Mouse (Mus musculus): ENCODE results near the gene Vav3. TPM values are rescaled to one million over a fixed set of nuclear protein-coding genes. Genes with fewer than 3 reads are reported as not detected.

Vav3 gene
- polyA plus RNA-seq, 1 experiment = 2.3 TPM

GRCm38 (mm10) chr3:109497074-109497473 is 156.6 kb downstream of the Vav3 start:
- no peaks in the 10 kb centered on the region for H3K4me1 ChIP-seq (ENCODE audit: control insufficient read depth, insufficient read depth, low read length)
- no peaks in the 10 kb centered on the region for H3K36me3 ChIP-seq (ENCODE audit: control insufficient read depth, insufficient read depth, low read length, poor library complexity, severe bottlenecking)
- no peak overlapping the region for H3K27ac ChIP-seq (ENCODE audit: insufficient read depth, low read length)
- H3K9me3 ChIP-seq (replicated peaks; ENCODE audit: control insufficient read depth, insufficient read depth, low read length, poor library complexity, severe bottlenecking) = no peaks in the 10 kb centered on the region
- TF ChIP-seq POLR2A (IDR thresholded peaks at IDR 0.05; ENCODE audit: insufficient read depth, low read length) (no peak), CTCF (IDR thresholded peaks at IDR 0.05; ENCODE audit: low read depth, low read length) (no peak), EP300 (IDR thresholded peaks at IDR 0.05; ENCODE audit: insufficient read depth, low read depth, low read length) (no peak)
- H3K27me3 ChIP-seq (ENCODE audit: control insufficient read depth, insufficient read depth, low read length, poor library complexity, severe bottlenecking) = no peaks in the 10 kb centered on the region; the same call in 1 of the 2 replicates
- no peak overlapping the region for H3K4me3 ChIP-seq (ENCODE audit: low read depth, low read length)
- H3K9ac ChIP-seq (ENCODE audit: low read depth, poor library complexity, severe bottlenecking) = no peak overlapping the region

GRCm38 (mm10) chr3:109499861-109500456 is 159.5 kb downstream of the Vav3 start:
- H3K36me3 ChIP-seq (ENCODE audit: control insufficient read depth, insufficient read depth, low read length, poor library complexity, severe bottlenecking) = no peaks in the 10 kb centered on the region
- no peak overlapping the region for H3K4me3 ChIP-seq (ENCODE audit: low read depth, low read length)
- no peak overlapping the region for H3K27ac ChIP-seq (ENCODE audit: insufficient read depth, low read length)
- no peaks in the 10 kb centered on the region for H3K9me3 ChIP-seq (replicated peaks; ENCODE audit: control insufficient read depth, insufficient read depth, low read length, poor library complexity, severe bottlenecking)
- H3K4me1 ChIP-seq (ENCODE audit: control insufficient read depth, insufficient read depth, low read length) = no peaks in the 10 kb centered on the region
- no peak for TF ChIP-seq CTCF (IDR thresholded peaks at IDR 0.05; ENCODE audit: low read depth, low read length)
- TF ChIP-seq POLR2A (IDR thresholded peaks at IDR 0.05; ENCODE audit: insufficient read depth, low read length) = no peak
- no peak for TF ChIP-seq EP300 (IDR thresholded peaks at IDR 0.05; ENCODE audit: insufficient read depth, low read depth, low read length)
- H3K9ac ChIP-seq (ENCODE audit: low read depth, poor library complexity, severe bottlenecking) = no peak overlapping the region
- no peaks in the 10 kb centered on the region; the same call in 1 of the 2 replicates for H3K27me3 ChIP-seq (ENCODE audit: control insufficient read depth, insufficient read depth, low read length, poor library complexity, severe bottlenecking)

- H3K27ac ChIP-seq (ENCODE audit: insufficient read depth, low read length) = no peak overlapping the region
- H3K27me3 ChIP-seq (ENCODE audit: control insufficient read depth, insufficient read depth, low read length, poor library complexity, severe bottlenecking) = no peaks in the 10 kb centered on the region
- H3K36me3 ChIP-seq (ENCODE audit: control insufficient read depth, insufficient read depth, low read length, poor library complexity, severe bottlenecking) = no peaks in the 10 kb centered on the region
- H3K9me3 ChIP-seq (replicated peaks; ENCODE audit: control insufficient read depth, insufficient read depth, low read length, poor library complexity, severe bottlenecking) = no peaks in the 10 kb centered on the region
- no peaks in the 10 kb centered on the region for H3K4me1 ChIP-seq (ENCODE audit: control insufficient read depth, insufficient read depth, low read length)
- no peak for TF ChIP-seq EP300 (IDR thresholded peaks at IDR 0.05; ENCODE audit: insufficient read depth, low read depth, low read length)
- TF ChIP-seq POLR2A (IDR thresholded peaks at IDR 0.05; ENCODE audit: insufficient read depth, low read length) = no peak
- TF ChIP-seq CTCF (IDR thresholded peaks at IDR 0.05; ENCODE audit: low read depth, low read length) = no peak
- H3K4me3 ChIP-seq (ENCODE audit: low read depth, low read length) = no peak overlapping the region
- H3K9ac ChIP-seq (ENCODE audit: low read depth, poor library complexity, severe bottlenecking) = no peak overlapping the region
Observed at GRCm38 (mm10) chr3:109509784-109510183, 169.3 kb downstream of the Vav3 start.

GRCm38 (mm10) chr3:109511849-109512248 is 171.4 kb downstream of the Vav3 start:
- H3K9ac ChIP-seq (ENCODE audit: low read depth, poor library complexity, severe bottlenecking) = no peak overlapping the region
- TF ChIP-seq POLR2A (IDR thresholded peaks at IDR 0.05; ENCODE audit: insufficient read depth, low read length) = no peak
- TF ChIP-seq EP300 (IDR thresholded peaks at IDR 0.05; ENCODE audit: insufficient read depth, low read depth, low read length) = no peak
- no peak for TF ChIP-seq CTCF (IDR thresholded peaks at IDR 0.05; ENCODE audit: low read depth, low read length)
- H3K27ac ChIP-seq (ENCODE audit: insufficient read depth, low read length) = no peak overlapping the region
- no peak overlapping the region for H3K4me3 ChIP-seq (ENCODE audit: low read depth, low read length)
- H3K36me3 ChIP-seq (ENCODE audit: control insufficient read depth, insufficient read depth, low read length, poor library complexity, severe bottlenecking) = no peaks in the 10 kb centered on the region
- H3K4me1 ChIP-seq (ENCODE audit: control insufficient read depth, insufficient read depth, low read length) = no peaks in the 10 kb centered on the region
- H3K27me3 ChIP-seq (ENCODE audit: control insufficient read depth, insufficient read depth, low read length, poor library complexity, severe bottlenecking) = no peaks in the 10 kb centered on the region
- H3K9me3 ChIP-seq (replicated peaks; ENCODE audit: control insufficient read depth, insufficient read depth, low read length, poor library complexity, severe bottlenecking) = no peaks in the 10 kb centered on the region

GRCm38 (mm10) chr3:109515479-109515878 is 175.0 kb downstream of the Vav3 start:
- Histone ChIP-seq H3K9ac (ENCODE audit: low read depth, poor library complexity, severe bottlenecking) (no peak overlapping the region), H3K36me3 (ENCODE audit: control insufficient read depth, insufficient read depth, low read length, poor library complexity, severe bottlenecking) (no peaks in the 10 kb centered on the region), H3K27me3 (ENCODE audit: control insufficient read depth, insufficient read depth, low read length, poor library complexity, severe bottlenecking) (no peaks in the 10 kb centered on the region), H3K4me1 (ENCODE audit: control insufficient read depth, insufficient read depth, low read length) (peaks cover 2% of the 10 kb centered on the region), H3K4me3 (ENCODE audit: low read depth, low read length) (no peak overlapping the region), H3K9me3 (replicated peaks; ENCODE audit: control insufficient read depth, insufficient read depth, low read length, poor library complexity, severe bottlenecking) (no peaks in the 10 kb centered on the region), H3K27ac (ENCODE audit: insufficient read depth, low read length) (no peak overlapping the region)
- TF ChIP-seq EP300 (IDR thresholded peaks at IDR 0.05; ENCODE audit: insufficient read depth, low read depth, low read length) = no peak
- no peak for TF ChIP-seq CTCF (IDR thresholded peaks at IDR 0.05; ENCODE audit: low read depth, low read length)
- no peak for TF ChIP-seq POLR2A (IDR thresholded peaks at IDR 0.05; ENCODE audit: insufficient read depth, low read length)

DNA sequence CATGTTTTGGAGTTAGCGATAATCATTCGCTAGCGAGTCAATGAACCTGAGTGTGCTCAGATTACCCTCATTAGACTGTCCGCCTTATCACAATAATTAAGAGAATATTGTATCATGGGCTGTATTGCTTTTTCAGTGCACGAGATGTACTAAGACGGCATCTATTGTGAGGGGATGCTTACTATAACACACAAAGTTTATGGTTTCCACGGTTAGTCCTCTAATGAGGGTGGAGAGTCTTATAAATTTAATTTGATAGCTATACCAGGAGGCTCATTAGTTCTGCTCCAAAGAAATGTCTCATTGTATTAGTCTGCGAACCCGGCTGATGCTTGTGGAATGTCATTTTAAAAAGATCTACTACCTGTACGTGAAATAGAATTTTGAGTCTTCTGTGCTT is 175.9 kb downstream of the Vav3 start:
- TF ChIP-seq EP300 (IDR thresholded peaks at IDR 0.05; ENCODE audit: insufficient read depth, low read depth, low read length) (no peak), CTCF (IDR thresholded peaks at IDR 0.05; ENCODE audit: low read depth, low read length) (no peak), POLR2A (IDR thresholded peaks at IDR 0.05; ENCODE audit: insufficient read depth, low read length) (no peak)
- Histone ChIP-seq H3K9ac (ENCODE audit: low read depth, poor library complexity, severe bottlenecking) (no peak overlapping the region), H3K27ac (ENCODE audit: insufficient read depth, low read length) (no peak overlapping the region), H3K36me3 (ENCODE audit: control insufficient read depth, insufficient read depth, low read length, poor library complexity, severe bottlenecking) (no peaks in the 10 kb centered on the region), H3K4me1 (ENCODE audit: control insufficient read depth, insufficient read depth, low read length) (peaks cover 2% of the 10 kb centered on the region), H3K27me3 (ENCODE audit: control insufficient read depth, insufficient read depth, low read length, poor library complexity, severe bottlenecking) (no peaks in the 10 kb centered on the region), H3K9me3 (replicated peaks; ENCODE audit: control insufficient read depth, insufficient read depth, low read length, poor library complexity, severe bottlenecking) (no peaks in the 10 kb centered on the region), H3K4me3 (ENCODE audit: low read depth, low read length) (no peak overlapping the region)
